Mouse (Mus musculus) forebrain, embryonic 12.5 days (tissue): ENCODE measurements at regions not wholly inside any gene's neighbourhood (a gene's known extent, or its start where the extent isn't known, plus 50 kb on each side); places are given as distances from the start of the nearest gene placed in this dataset.
A peak's percentile ranks its signal among the peaks of the same experiment; 100 is the strongest.
"Not testable (repeated sequence)": the region's sequence is repeated elsewhere in the genome, so short reads cannot be mapped to it uniquely, and the experiment has no call there.

Experiments
- ATAC-seq: fragments of 200-750 bp; cut with Nextera tagmentation; 2 replicates; pipeline ENCODE4 v1.8.0; 2017; ENCODE audit warnings: moderate TSS enrichment; ENCODE audit not compliant: low FRiP score
- H3K27ac ChIP-seq: fragments of 300-500 bp; sonication (generic); 2 replicates; pipeline ENCODE4 v1.5.1; 2016; ENCODE audit warnings: mild to moderate bottlenecking
- H3K27me3 ChIP-seq: fragments of 300-500 bp; sonication (generic); 2 replicates; pipeline ENCODE4 v1.6.1; 2016; ENCODE audit warnings: mild to moderate bottlenecking
- H3K36me3 ChIP-seq: fragments of 300-500 bp; sonication (generic); replicated peaks from 2 replicates; pipeline ENCODE4 v1.6.1; 2016; ENCODE audit warnings: mild to moderate bottlenecking
- H3K4me1 ChIP-seq: fragments of 300-500 bp; sonication (generic); 2 replicates; pipeline ENCODE4 v1.6.1; 2016
- H3K4me2 ChIP-seq: fragments of 300-500 bp; sonication (generic); 2 replicates; pipeline ENCODE4 v1.6.1; 2016; ENCODE audit warnings: mild to moderate bottlenecking, moderate library complexity
- H3K4me3 ChIP-seq: fragments of 300-500 bp; sonication (generic); replicated peaks from 2 replicates; pipeline ENCODE4 v1.5.1; 2016; ENCODE audit warnings: mild to moderate bottlenecking
- H3K9ac ChIP-seq: fragments of 300-500 bp; sonication (generic); 2 replicates; pipeline ENCODE4 v1.6.1; 2016; ENCODE audit warnings: mild to moderate bottlenecking
- H3K9me3 ChIP-seq: fragments of 300-500 bp; sonication (generic); 2 replicates; pipeline ENCODE4 v1.6.1; 2016
- WGBS: fragments of 180-500 bp; shearing (Covaris S2); methylation state at CpG from one replicate; pipeline ENCODE4 v1.1.7; 2016; 5-methylcytosine and 5-hydroxymethylcytosine counted together

- H3K4me1 ChIP-seq, result peaks cover 4% of the 10 kb centered on the region; the same call in 1 of the 2 replicates
- no peak overlapping the region for H3K9ac ChIP-seq
- peak; percentile 88; the same call in 1 of the 2 replicates for ATAC-seq
- no peak overlapping the region for H3K4me2 ChIP-seq
- no peak overlapping the region for H3K4me3 ChIP-seq
- H3K9me3 ChIP-seq, result no peaks in the 10 kb centered on the region
- 59% methylated on average over 2 of the region's 2 CpGs for WGBS
- H3K36me3 ChIP-seq, result no peaks in the 10 kb centered on the region
- no peaks in the 10 kb centered on the region for H3K27me3 ChIP-seq
- no peak overlapping the region for H3K27ac ChIP-seq
Observed at GRCm38 (mm10) chr1:107677404-107677803, 87.6 kb downstream of the Serpinb8 start.

GRCm38 (mm10) chr1:107696858-107697257 is 107.1 kb downstream of the Serpinb8 start:
- Histone ChIP-seq H3K4me3 (no peak overlapping the region), H3K4me2 (no peak overlapping the region), H3K27ac (no peak overlapping the region), H3K9me3 (no peaks in the 10 kb centered on the region), H3K27me3 (no peaks in the 10 kb centered on the region), H3K9ac (no peak overlapping the region), H3K36me3 (no peaks in the 10 kb centered on the region), H3K4me1 (0 out of 2 replicates have a peak, but pooled peaks cover 6% of the 10 kb centered on the region)
- WGBS, result 20% methylated on average over 2 of the region's 2 CpGs
- no peak for ATAC-seq

GRCm38 (mm10) chr1:107706108-107706548 is 116.3 kb downstream of the Serpinb8 start:
- Histone ChIP-seq H3K9me3 (no peaks in the 10 kb centered on the region), H3K4me3 (no peak overlapping the region), H3K4me1 (no peaks in the 10 kb centered on the region), H3K36me3 (no peaks in the 10 kb centered on the region), H3K27me3 (no peaks in the 10 kb centered on the region), H3K4me2 (no peak overlapping the region), H3K27ac (no peak overlapping the region), H3K9ac (no peak overlapping the region)
- no peak for ATAC-seq

- H3K27me3 ChIP-seq, result no peaks in the 10 kb centered on the region
- H3K9me3 ChIP-seq, result no peaks in the 10 kb centered on the region
- no peak for ATAC-seq
- H3K4me1 ChIP-seq, result no peaks in the 10 kb centered on the region
- no peak overlapping the region for H3K4me2 ChIP-seq
- H3K4me3 ChIP-seq, result no peak overlapping the region
- no peak overlapping the region for H3K9ac ChIP-seq
- 92% methylated on average over 5 of the region's 5 CpGs for WGBS
- no peaks in the 10 kb centered on the region for H3K36me3 ChIP-seq
- no peak overlapping the region for H3K27ac ChIP-seq
Observed at GRCm38 (mm10) chr1:107708601-107709000, 118.8 kb downstream of the Serpinb8 start.

GRCm38 (mm10) chr1:107714869-107715268 is 125.1 kb downstream of the Serpinb8 start:
- no peaks in the 10 kb centered on the region for H3K27me3 ChIP-seq
- no peak overlapping the region for H3K4me3 ChIP-seq
- ATAC-seq, result no peak
- H3K4me1 ChIP-seq, result no peaks in the 10 kb centered on the region
- 80% methylated on average over 1 of the region's 1 CpGs for WGBS
- no peak overlapping the region for H3K27ac ChIP-seq
- no peak overlapping the region for H3K4me2 ChIP-seq
- H3K9me3 ChIP-seq, result no peaks in the 10 kb centered on the region
- no peaks in the 10 kb centered on the region for H3K36me3 ChIP-seq
- H3K9ac ChIP-seq, result no peak overlapping the region

- Histone ChIP-seq H3K4me2 (no peak overlapping the region), H3K4me1 (no peaks in the 10 kb centered on the region), H3K4me3 (no peak overlapping the region), H3K36me3 (no peaks in the 10 kb centered on the region), H3K27ac (no peak overlapping the region), H3K9ac (no peak overlapping the region), H3K27me3 (no peaks in the 10 kb centered on the region), H3K9me3 (no peaks in the 10 kb centered on the region)
- 0 out of 2 replicates have a peak, but pooled peaks have one; percentile 36 for ATAC-seq
- 79% methylated on average over 5 of the region's 5 CpGs for WGBS
Observed at GRCm38 (mm10) chr1:107719304-107719703, 129.5 kb downstream of the Serpinb8 start.

- Histone ChIP-seq H3K4me2 (no peak overlapping the region), H3K36me3 (no peaks in the 10 kb centered on the region), H3K9ac (no peak overlapping the region), H3K27me3 (no peaks in the 10 kb centered on the region), H3K9me3 (no peaks in the 10 kb centered on the region), H3K27ac (no peak overlapping the region), H3K4me3 (no peak overlapping the region), H3K4me1 (no peaks in the 10 kb centered on the region)
- ATAC-seq, result no peak
- 88% methylated on average over 11 of the region's 11 CpGs for whole genome bisulfite sequencing
Observed at GRCm38 (mm10) chr1:107728113-107728839, 138.5 kb downstream of the Serpinb8 start.

GRCm38 (mm10) chr1:107765307-107765706 is 175.5 kb downstream of the Serpinb8 start:
- Histone ChIP-seq H3K9ac (no peak overlapping the region), H3K4me1 (no peaks in the 10 kb centered on the region), H3K9me3 (no peaks in the 10 kb centered on the region), H3K27ac (no peak overlapping the region), H3K4me2 (no peak overlapping the region), H3K4me3 (no peak overlapping the region), H3K27me3 (no peaks in the 10 kb centered on the region), H3K36me3 (no peaks in the 10 kb centered on the region)
- no peak for ATAC-seq
- 83% methylated on average over 1 of the region's 1 CpGs for WGBS

GRCm38 (mm10) chr1:107767198-107767947 is 177.6 kb downstream of the Serpinb8 start:
- ATAC-seq, result no peak
- Histone ChIP-seq H3K27me3 (no peaks in the 10 kb centered on the region), H3K4me1 (no peaks in the 10 kb centered on the region), H3K4me3 (no peak overlapping the region), H3K4me2 (no peak overlapping the region), H3K9ac (no peak overlapping the region), H3K9me3 (no peaks in the 10 kb centered on the region), H3K36me3 (no peaks in the 10 kb centered on the region), H3K27ac (no peak overlapping the region)
- WGBS, result 67% methylated on average over 4 of the region's 4 CpGs

GRCm38 (mm10) chr1:107772967-107773366 is 183.2 kb downstream of the Serpinb8 start:
- H3K4me3 ChIP-seq, result no peak overlapping the region
- WGBS, result 78% methylated on average over 2 of the region's 2 CpGs
- H3K9me3 ChIP-seq, result no peaks in the 10 kb centered on the region
- H3K4me2 ChIP-seq, result no peak overlapping the region
- no peaks in the 10 kb centered on the region for H3K36me3 ChIP-seq
- H3K27me3 ChIP-seq, result no peaks in the 10 kb centered on the region
- H3K27ac ChIP-seq, result no peak overlapping the region
- no peak overlapping the region for H3K9ac ChIP-seq
- H3K4me1 ChIP-seq, result no peaks in the 10 kb centered on the region
- no peak for ATAC-seq

- H3K9ac ChIP-seq, result no peak overlapping the region
- H3K36me3 ChIP-seq, result no peaks in the 10 kb centered on the region
- no peak for ATAC-seq
- H3K4me2 ChIP-seq, result no peak overlapping the region
- no peak overlapping the region for H3K4me3 ChIP-seq
- no peaks in the 10 kb centered on the region for H3K9me3 ChIP-seq
- no peaks in the 10 kb centered on the region for H3K4me1 ChIP-seq
- WGBS, result 80% methylated on average over 5 of the region's 5 CpGs
- H3K27ac ChIP-seq, result no peak overlapping the region
- no peaks in the 10 kb centered on the region for H3K27me3 ChIP-seq
Observed at GRCm38 (mm10) chr1:107783079-107783478, 193.3 kb downstream of the Serpinb8 start.

- no peaks in the 10 kb centered on the region for H3K4me1 ChIP-seq
- H3K36me3 ChIP-seq, result no peaks in the 10 kb centered on the region
- H3K9ac ChIP-seq, result no peak overlapping the region
- 80% methylated on average over 5 of the region's 5 CpGs for WGBS
- H3K27ac ChIP-seq, result no peak overlapping the region
- no peak for ATAC-seq
- H3K27me3 ChIP-seq, result no peaks in the 10 kb centered on the region
- no peaks in the 10 kb centered on the region for H3K9me3 ChIP-seq
- H3K4me3 ChIP-seq, result no peak overlapping the region
- H3K4me2 ChIP-seq, result no peak overlapping the region
Observed at GRCm38 (mm10) chr1:107805823-107806222, 216.0 kb downstream of the Serpinb8 start.

- not testable (repeated sequence) for H3K9me3 ChIP-seq, H3K4me2 ChIP-seq, H3K9ac ChIP-seq, H3K36me3 ChIP-seq, H3K27ac ChIP-seq, H3K4me1 ChIP-seq, ATAC-seq, H3K4me3 ChIP-seq, H3K27me3 ChIP-seq
- WGBS, result 89% methylated on average over 2 of the region's 2 CpGs
Observed at GRCm38 (mm10) chr1:107807367-107807766, 217.6 kb downstream of the Serpinb8 start.
